Mouse (Mus musculus) cortical plate, adult 2 months (tissue): ENCODE results near the gene Sec63. TPM values are rescaled to one million over a fixed set of nuclear protein-coding genes. Genes with fewer than 3 reads are reported as not detected.

Experiments
- H3K27ac ChIP-seq: fragments of 200-500 bp; 2 replicates; pipeline ENCODE4 v1.5.1; 2012; ENCODE audit warnings: low read length, control low read depth, inconsistent platforms; ENCODE audit not compliant: insufficient read depth
- H3K4me1 ChIP-seq: fragments of 200-500 bp; 2 replicates; pipeline ENCODE4 v1.6.1; 2011; ENCODE audit warnings: low read length; ENCODE audit not compliant: control insufficient read depth, insufficient read depth
- H3K4me3 ChIP-seq: fragments of 200-500 bp; 2 replicates; pipeline ENCODE4 v1.5.1; 2011; ENCODE audit warnings: mild to moderate bottlenecking, low read length, control low read depth; ENCODE audit not compliant: insufficient read depth
- CTCF ChIP-seq: fragments of 200-500 bp; IDR thresholded peaks from 2 replicates; pipeline ENCODE4 v1.5.1; 2011; ENCODE audit warnings: mild to moderate bottlenecking, control low read depth, low read length; ENCODE audit not compliant: insufficient read depth; ENCODE audit errors: extremely low read depth
- POLR2A ChIP-seq: fragments of 200-500 bp; IDR thresholded peaks from 2 replicates; pipeline ENCODE4 v1.6.1; 2011; ENCODE audit warnings: mild to moderate bottlenecking, low read length, control low read depth; ENCODE audit not compliant: insufficient read depth; ENCODE audit errors: extremely low read depth
- polyA plus RNA-seq: library from polyadenylated mRNA; depleted of rRNA; stranded (reverse); fragments of >200 nt; gene quantifications from 2 replicates; pipeline ENCODE4 v1.2.3, GENCODE M21; 2012

The Sec63 gene
- polyA plus RNA-seq, 1 experiment: 41.8 TPM

DNA sequence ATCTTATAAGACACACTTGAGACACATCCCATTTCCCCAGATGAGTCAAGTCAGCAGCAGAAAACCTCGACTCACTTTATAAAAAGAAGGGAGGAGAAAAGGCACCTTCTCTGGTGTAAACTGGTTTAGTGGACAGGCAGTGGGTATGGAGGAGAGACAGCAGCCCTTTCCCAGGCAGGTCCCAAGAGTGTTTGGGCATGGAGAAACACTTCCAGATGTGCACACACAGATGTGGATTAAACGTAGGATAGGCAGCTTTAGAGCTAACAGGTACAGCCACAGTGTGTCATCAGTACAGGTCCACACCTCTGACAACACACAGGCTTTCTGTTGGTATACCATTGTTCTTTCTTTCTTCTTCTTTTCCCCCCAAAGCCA is 98.5 kb downstream of the Sec63 start:
- H3K4me3 ChIP-seq: no peak overlapping the region
- peaks cover 3% of the 10 kb centered on the region; the same call in 1 of the 2 replicates for H3K4me1 ChIP-seq
- no peak overlapping the region for H3K27ac ChIP-seq
- TF ChIP-seq CTCF (no peak), POLR2A (no peak)

DNA sequence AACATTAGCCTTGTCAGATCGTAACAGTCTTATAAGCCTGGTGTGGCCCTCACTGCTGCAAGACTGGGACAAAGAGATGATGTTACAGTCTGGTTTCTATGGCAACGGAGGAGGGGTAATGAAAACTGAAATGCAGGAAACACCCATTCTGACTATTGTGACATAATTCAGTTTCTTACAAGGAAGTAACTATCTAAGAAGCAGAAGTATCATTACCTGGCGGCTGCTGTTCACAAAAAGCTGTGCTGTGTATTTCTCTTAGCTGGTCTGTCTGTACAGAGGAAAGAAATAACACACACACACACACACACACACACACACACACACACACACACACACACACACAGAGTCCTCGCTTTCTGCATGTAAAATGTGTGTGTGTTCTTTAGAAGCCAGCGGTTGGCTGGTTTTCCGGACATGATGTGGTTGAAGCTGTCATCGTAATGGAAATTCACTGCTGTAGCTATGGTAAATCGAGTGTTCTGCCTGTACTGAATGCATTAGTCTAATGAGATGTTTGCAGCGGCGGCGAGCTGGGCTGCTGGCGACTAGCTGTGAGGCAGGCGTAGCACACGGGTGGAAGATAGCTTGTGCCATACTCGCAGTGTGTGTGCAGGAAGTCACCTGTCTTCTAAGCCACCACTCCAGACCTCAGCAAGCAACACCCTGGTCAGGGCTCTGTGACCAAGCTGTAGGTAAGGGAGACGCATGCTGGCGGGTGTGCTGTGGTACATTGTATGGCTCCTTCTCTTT is 99.0 kb downstream of the Sec63 start, which contains the start of gene Scml4:
Gene Scml4 (plus strand): TSS at position 212 of the 753 bp plus-strand sequence.
- Histone ChIP-seq H3K4me1 (peaks cover 3% of the 10 kb centered on the region; the same call in 1 of the 2 replicates), H3K4me3 (peak within 1 kb of the TSS; percentile 37), H3K27ac (no peak within 1 kb of the TSS)
- TF ChIP-seq CTCF: no peak
- 0 out of 2 replicates have a peak, but pooled peaks have one; percentile 18 for TF ChIP-seq POLR2A

DNA sequence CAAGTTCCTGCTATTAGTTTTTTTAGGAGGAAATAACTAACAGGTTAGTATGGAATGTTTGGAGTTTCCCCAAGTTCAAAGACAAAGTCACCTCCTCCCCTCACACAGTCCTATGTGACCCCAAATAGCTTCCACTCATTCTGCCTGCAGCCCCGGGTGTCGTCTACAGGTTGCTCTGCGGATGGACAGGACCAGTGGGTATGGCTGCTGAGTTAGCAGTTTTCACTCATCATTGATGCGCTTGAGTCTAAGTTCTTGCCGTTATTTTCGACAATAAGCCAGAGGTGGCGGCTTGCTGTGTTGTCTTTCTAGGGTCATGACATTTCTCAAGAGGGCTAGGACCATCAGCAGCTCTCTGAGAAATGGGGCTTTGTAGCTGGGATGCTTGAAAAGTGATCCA is 100.2 kb downstream of the Sec63 start:
- Histone ChIP-seq H3K4me1 (peaks cover 3% of the 10 kb centered on the region; the same call in 1 of the 2 replicates), H3K27ac (no peak overlapping the region), H3K4me3 (no peak overlapping the region; the same call in none of the 2 replicates)
- no peak for TF ChIP-seq CTCF
- TF ChIP-seq POLR2A: no peak

DNA sequence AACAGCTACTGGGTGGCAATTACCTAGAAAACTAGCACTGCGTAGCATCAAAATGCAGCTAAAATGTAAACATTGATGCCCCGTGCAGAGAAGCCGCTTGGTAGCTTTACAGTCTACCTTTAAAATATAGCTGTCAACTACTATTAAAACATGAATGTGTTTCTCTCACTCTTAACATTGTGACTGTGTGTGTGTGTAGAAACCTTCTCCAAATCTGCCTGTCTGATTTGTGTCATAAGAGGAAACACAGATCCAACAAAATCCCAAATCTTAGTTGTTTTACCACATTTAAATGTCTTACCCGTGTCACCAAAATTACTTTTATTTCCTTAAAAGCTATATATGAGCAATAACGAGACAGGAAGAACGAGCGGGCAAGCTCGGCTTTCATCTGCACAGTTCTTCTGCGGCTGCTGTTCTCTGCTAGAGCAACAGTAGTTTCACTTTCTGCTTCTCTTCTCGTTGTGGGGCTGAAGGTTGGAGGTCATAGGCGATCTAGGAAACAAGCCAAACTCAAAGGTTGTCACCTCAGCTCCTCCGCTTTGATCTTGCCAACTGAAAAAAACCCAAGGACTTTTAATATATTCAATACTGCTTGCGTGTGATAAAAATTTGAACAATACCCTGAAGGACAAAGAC is 100.9 kb downstream of the Sec63 start:
- Histone ChIP-seq H3K4me3 (peak overlapping the region; percentile 14; the same call in 1 of the 2 replicates), H3K27ac (no peak overlapping the region), H3K4me1 (peaks cover 3% of the 10 kb centered on the region; the same call in 1 of the 2 replicates)
- TF ChIP-seq CTCF: no peak
- no peak for TF ChIP-seq POLR2A

DNA sequence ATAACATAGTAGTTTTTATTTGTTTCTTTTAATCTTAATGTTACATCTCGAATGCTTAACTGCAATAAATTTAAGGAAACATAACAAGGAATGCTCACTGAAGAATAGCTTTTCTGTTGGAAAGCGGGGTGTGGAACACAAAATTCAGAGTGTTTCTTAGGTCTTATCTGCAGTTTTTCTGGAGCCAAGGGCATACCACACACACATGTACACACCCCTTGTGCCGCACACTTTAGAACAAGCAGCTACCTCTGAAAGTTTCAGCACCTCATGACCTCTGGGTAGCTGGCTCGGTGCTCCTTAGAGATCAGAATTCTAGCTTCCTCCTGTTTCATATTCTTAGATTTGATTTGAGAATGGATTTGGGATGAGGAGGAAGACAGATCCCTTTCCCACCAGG is 101.5 kb downstream of the Sec63 start:
- Histone ChIP-seq H3K4me3 (peak overlapping the region; percentile 14; the same call in 1 of the 2 replicates), H3K4me1 (peaks cover 3% of the 10 kb centered on the region; the same call in 1 of the 2 replicates), H3K27ac (no peak overlapping the region)
- TF ChIP-seq POLR2A: no peak
- no peak for TF ChIP-seq CTCF

DNA sequence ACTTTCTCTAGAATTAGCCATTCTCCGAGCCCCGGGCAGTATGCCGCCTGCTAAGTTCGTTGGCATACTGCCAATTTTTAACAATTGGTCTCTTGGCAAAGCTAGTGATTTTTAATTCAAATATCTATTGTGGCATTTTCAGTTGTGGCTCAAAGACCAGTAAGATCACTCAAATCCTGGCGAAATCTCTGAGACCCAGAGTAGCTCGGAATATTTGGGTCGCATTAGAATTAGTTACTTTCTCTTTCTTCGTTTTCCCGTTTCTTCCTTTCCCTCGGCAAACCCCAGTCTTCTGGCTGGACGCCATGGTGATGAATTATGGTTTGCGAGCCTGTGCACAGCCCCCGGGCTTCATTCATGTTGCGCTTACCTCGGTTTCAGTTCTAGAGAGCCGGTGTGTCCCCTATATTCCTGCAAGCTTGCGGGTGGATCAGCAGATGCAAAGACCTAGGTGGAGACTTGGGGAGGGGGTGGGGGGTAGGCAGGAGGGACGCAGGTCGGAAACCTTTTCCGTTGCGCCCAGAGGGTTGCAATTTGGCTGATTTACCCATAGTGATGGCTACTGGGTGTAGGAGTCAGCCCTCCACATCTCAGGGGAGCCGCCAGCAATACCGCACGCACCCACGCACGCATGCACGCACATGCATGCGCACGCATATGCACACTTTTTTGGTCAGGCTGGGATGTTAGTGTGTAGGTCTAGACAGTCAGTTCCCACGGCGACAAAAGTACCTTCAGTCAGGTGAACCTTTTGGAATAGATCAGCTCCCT is 102.5 kb downstream of the Sec63 start:
- Histone ChIP-seq H3K4me1 (peaks cover 3% of the 10 kb centered on the region; the same call in 1 of the 2 replicates), H3K27ac (no peak overlapping the region), H3K4me3 (peak overlapping the region; percentile 50)
- TF ChIP-seq POLR2A (peak; percentile 58; the same call in 1 of the 2 replicates), CTCF (no peak)

DNA sequence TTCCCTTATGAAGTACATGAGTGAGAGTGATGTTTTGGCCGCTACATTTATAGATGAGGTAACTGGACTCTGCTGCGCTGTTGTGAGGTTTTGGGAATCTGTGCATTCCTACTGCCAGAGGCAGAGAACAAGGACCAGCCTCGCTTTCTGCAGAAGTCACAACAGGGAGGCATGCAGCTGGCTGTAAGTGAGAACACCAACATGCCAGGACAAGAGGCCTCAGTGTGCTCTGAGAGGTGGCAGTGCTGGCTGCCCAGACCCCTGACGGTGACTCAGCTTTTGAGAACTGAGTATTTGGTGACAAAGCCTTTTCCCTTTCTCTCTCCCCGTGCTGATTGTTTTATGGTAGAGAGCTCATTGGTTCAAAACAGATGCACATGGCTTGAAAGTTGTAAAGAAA is 103.4 kb downstream of the Sec63 start:
- no peak overlapping the region for H3K4me3 ChIP-seq
- TF ChIP-seq POLR2A: no peak
- TF ChIP-seq CTCF: no peak
- H3K4me1 ChIP-seq: peaks cover 3% of the 10 kb centered on the region; the same call in 1 of the 2 replicates
- H3K27ac ChIP-seq: no peak overlapping the region

DNA sequence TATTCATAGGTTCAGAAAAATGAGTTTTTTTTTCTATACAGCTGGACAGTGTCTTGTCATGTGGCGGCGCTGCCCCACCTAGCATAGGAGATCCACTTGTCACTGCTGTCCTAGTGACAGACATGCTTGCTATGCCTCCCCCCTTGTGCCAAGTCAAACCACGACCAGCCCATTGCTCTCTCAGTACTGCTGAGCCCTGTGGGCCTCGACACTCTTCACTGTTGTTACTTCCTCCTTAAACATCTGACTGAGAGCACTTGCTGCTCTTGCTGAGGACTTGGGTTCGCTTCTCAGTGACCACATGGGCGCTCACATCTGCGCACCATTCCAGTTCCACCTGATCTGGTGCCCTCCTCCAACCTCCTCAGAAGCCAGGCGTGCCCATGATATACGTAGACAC is 107.1 kb downstream of the Sec63 start:
- no peaks in the 10 kb centered on the region for H3K4me1 ChIP-seq
- TF ChIP-seq CTCF (no peak), POLR2A (no peak)
- H3K4me3 ChIP-seq: no peak overlapping the region
- no peak overlapping the region for H3K27ac ChIP-seq

DNA sequence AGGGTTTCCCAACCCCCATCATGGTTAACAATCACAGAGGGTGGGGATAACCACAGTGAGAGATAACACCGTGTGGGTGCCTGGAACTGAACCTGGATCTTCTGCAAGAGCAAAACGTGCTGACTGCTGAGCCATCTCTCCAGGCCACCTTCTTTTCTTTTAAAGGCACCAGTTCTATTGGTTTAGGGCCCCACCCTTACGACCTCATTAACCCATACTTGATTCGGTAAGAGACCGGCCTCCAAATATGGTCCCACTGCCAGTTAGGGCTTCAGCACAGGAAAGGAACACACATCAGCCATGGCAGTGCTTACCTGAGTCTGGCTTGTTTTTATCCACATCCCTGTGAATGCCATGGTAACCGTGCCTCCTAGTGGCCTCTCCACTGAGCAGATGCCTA is 108.2 kb downstream of the Sec63 start:
- Histone ChIP-seq H3K4me3 (no peak overlapping the region), H3K4me1 (no peaks in the 10 kb centered on the region), H3K27ac (no peak overlapping the region)
- TF ChIP-seq CTCF (no peak), POLR2A (no peak)
